Mouse (Mus musculus) embryonic facial prominence, embryonic 10.5 days (tissue): ENCODE measurements around the gene Gm10197. TPM values are rescaled to one million over a fixed set of nuclear protein-coding genes. Genes with fewer than 3 reads are reported as not detected.
A peak's percentile ranks its signal among the peaks of the same experiment; 100 is the strongest.

Experiments used
- DNase-seq: peaks from one replicate; pipeline ENCODE4 v3.0.0-alpha.2; 2017; ENCODE audit warnings: low spot score
- H3K27ac ChIP-seq: fragments of 300-500 bp; sonication (generic); replicated peaks from 2 replicates; pipeline ENCODE4 v1.5.1; 2016; ENCODE audit warnings: mild to moderate bottlenecking
- H3K27me3 ChIP-seq: fragments of 300-500 bp; sonication (generic); replicated peaks from 2 replicates; pipeline ENCODE4 v1.6.1; 2016; ENCODE audit warnings: low read depth, mild to moderate bottlenecking; ENCODE audit not compliant: poor library complexity, severe bottlenecking
- H3K36me3 ChIP-seq: fragments of 300-500 bp; sonication (generic); replicated peaks from 2 replicates; pipeline ENCODE4 v1.6.1; 2016; ENCODE audit warnings: mild to moderate bottlenecking, moderate library complexity
- H3K4me1 ChIP-seq: fragments of 300-500 bp; sonication (generic); 2 replicates; pipeline ENCODE4 v1.6.1; 2016
- H3K4me3 ChIP-seq: fragments of 300-500 bp; sonication (generic); 2 replicates; pipeline ENCODE4 v1.5.1; 2016; ENCODE audit warnings: mild to moderate bottlenecking, moderate library complexity
- H3K9me3 ChIP-seq: fragments of 300-500 bp; sonication (generic); 2 replicates; pipeline ENCODE4 v1.6.1; 2016; ENCODE audit warnings: mild to moderate bottlenecking
- WGBS: fragments of 180-500 bp; shearing (Covaris S2); methylation state at CpG from one replicate; pipeline ENCODE4 v1.1.7; 2016; 5-methylcytosine and 5-hydroxymethylcytosine counted together
- polyA plus RNA-seq: library from polyadenylated mRNA; unstranded; fragments of >200 nt; fragmentation: Nextera tagmentation; extraction: Ambion mirVana; gene quantifications from 2 replicates; pipeline ENCODE4 v1.2.1, GENCODE M21; 2016

Gene Gm10197
- 2.0 and 3.6 TPM in 2 replicates for polyA plus RNA-seq

- 92% methylated on average over 13 of the region's 13 CpGs for WGBS
- Histone ChIP-seq H3K27ac (no peak within 1 kb of the TSS), H3K4me1 (peaks cover 5% of the 10 kb centered on the region), H3K9me3 (no peaks in the 10 kb centered on the region), H3K36me3 (peaks cover 64% of the 10 kb centered on the region), H3K27me3 (no peaks in the 10 kb centered on the region), H3K4me3 (no peak within 1 kb of the TSS)
- no peak for DNase-seq
These were observed at the start of gene Gm10197 for GRCm38 (mm10) chr19:53371666-53372065. Gene Gm10197 (minus strand): TSS chr19:53371766.

DNA sequence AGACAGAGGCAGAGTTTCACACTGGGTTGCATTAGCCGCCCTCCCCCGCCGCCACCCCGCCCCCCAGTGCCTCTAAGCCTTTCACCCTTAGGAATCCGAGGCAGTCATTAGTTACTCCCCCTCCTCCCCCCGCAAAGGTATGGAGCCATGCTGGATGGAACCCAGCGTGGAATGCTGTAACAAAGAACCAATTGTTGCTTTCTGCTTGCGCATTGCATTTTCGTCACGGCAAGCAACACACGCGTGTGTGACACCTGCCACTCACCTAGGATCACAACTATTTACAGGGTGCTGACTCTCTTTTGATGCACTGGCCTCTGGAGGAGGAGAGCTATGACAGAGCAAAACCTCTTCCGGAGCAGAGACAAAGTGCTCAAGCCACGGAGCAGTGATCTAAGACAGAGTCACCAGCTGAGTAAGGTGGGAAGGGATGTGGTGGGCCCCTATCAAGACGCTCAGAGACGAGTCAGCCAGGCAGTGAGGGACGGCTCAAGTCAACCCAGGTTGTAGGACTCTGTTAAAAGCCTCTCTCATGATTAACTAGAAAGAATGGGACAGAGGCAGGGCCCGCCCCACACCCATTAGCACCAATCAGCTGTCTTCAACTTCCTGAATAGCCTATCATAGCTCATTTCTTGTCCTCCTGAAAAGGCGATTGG is 49.5 kb upstream of the Gm10197 start:
- 1% methylated on average over 19 of the region's 19 CpGs for WGBS
- no peaks in the 10 kb centered on the region for H3K9me3 ChIP-seq

DNA sequence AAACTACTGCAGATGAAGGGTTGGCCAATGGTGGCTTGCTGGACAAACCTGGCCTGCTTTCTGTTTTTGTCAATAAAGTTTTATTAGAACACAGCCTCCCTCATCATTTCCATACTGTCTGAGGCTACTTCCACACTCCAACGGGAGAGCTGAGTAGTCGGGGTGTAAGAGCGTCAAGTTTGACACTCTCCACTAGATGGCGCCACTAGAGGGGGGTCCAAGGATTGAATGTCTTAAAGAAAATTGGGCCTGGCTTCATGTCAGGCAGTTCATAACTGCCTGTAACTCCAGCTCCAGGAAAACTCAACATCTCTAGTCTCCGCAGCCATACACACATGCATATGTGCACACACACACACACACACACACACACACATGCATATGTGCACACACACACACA is 48.3 kb upstream of the Gm10197 start:
- no peak overlapping the region for H3K4me3 ChIP-seq
- H3K36me3 ChIP-seq: no peaks in the 10 kb centered on the region
- WGBS: 57% methylated on average over 5 of the region's 5 CpGs

More for the DNA sequence above, 49.5 kb upstream of the Gm10197 start:
- Histone ChIP-seq H3K27ac (peak overlapping the region; percentile 91), H3K4me3 (peak overlapping the region; percentile 60), H3K36me3 (no peaks in the 10 kb centered on the region), H3K4me1 (peaks cover 39% of the 10 kb centered on the region), H3K27me3 (peaks cover 21% of the 10 kb centered on the region; the same call in 1 of the 2 replicates)
- DNase-seq: peak; percentile 86

DNA sequence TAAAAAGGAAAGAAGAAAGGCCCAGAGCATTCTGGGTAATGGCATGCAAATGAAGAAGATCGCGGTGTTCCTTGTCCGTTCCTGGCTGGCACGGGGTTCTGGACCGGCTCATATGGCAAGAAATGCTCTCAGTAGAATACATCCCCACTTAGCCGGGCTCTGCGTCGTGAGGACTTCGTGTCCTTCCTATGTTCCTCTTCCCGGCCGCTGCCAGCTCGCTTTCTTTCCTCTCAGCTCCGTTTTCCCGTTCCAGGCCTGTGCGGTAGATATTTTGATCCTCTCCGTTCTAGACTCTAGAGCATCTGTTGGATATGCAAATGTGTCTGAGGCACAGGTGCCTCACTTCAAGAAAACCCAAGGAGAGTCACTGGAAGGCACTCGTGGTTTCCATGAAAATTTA is 43.6 kb upstream of the Gm10197 start:
- 88% methylated on average over 17 of the region's 17 CpGs for WGBS
- Histone ChIP-seq H3K4me3 (no peak overlapping the region), H3K27me3 (no peaks in the 10 kb centered on the region), H3K9me3 (no peaks in the 10 kb centered on the region), H3K36me3 (no peaks in the 10 kb centered on the region), H3K27ac (no peak overlapping the region), H3K4me1 (peaks cover 37% of the 10 kb centered on the region)
- no peak for DNase-seq

More for the DNA sequence above, 48.3 kb upstream of the Gm10197 start:
- Histone ChIP-seq H3K9me3 (no peaks in the 10 kb centered on the region), H3K4me1 (peaks cover 42% of the 10 kb centered on the region), H3K27ac (no peak overlapping the region), H3K27me3 (peaks cover 21% of the 10 kb centered on the region; the same call in 1 of the 2 replicates)
- DNase-seq: peak; percentile 72

DNA sequence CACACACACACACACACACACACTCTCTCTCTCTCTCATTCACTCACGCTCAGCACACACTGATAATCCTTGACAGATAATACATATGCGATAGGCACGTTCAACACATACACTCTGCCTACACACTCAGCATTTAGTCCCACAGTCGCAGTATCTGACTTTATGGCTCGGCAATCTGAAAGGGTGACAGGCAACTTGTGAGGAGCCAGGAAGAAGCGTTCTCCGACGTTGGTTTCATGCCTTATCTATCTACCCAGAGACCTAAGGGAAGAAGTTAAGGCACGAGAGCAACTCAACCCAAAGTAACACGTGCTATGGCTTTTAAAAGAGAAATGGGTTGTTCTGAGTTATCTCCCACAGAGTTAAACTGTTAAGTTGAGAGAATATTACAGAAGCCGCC is 43.1 kb upstream of the Gm10197 start:
- no peak overlapping the region for H3K27ac ChIP-seq
- H3K9me3 ChIP-seq: no peaks in the 10 kb centered on the region
- no peak for DNase-seq
- peaks cover 43% of the 10 kb centered on the region for H3K4me1 ChIP-seq
- 91% methylated on average over 11 of the region's 11 CpGs for WGBS
- no peaks in the 10 kb centered on the region for H3K36me3 ChIP-seq
- H3K4me3 ChIP-seq: no peak overlapping the region
- no peaks in the 10 kb centered on the region for H3K27me3 ChIP-seq

GRCm38 (mm10) chr19:53413617-53414380 is 42.2 kb upstream of the Gm10197 start:
- peaks cover 44% of the 10 kb centered on the region for H3K4me1 ChIP-seq
- no peaks in the 10 kb centered on the region for H3K36me3 ChIP-seq
- H3K9me3 ChIP-seq: no peaks in the 10 kb centered on the region
- H3K4me3 ChIP-seq: no peak overlapping the region
- H3K27me3 ChIP-seq: no peaks in the 10 kb centered on the region
- DNase-seq: no peak
- no peak overlapping the region for H3K27ac ChIP-seq
- 87% methylated on average over 15 of the region's 15 CpGs for WGBS

GRCm38 (mm10) chr19:53412149-53412848 is 40.7 kb upstream of the Gm10197 start:
- Histone ChIP-seq H3K36me3 (no peaks in the 10 kb centered on the region), H3K27me3 (no peaks in the 10 kb centered on the region), H3K27ac (peak overlapping the region; percentile 85), H3K4me3 (no peak overlapping the region; the same call in 1 of the 2 replicates), H3K9me3 (no peaks in the 10 kb centered on the region), H3K4me1 (peaks cover 44% of the 10 kb centered on the region)
- 2% methylated on average over 6 of the region's 6 CpGs for WGBS
- peak; percentile 46 for DNase-seq

DNA sequence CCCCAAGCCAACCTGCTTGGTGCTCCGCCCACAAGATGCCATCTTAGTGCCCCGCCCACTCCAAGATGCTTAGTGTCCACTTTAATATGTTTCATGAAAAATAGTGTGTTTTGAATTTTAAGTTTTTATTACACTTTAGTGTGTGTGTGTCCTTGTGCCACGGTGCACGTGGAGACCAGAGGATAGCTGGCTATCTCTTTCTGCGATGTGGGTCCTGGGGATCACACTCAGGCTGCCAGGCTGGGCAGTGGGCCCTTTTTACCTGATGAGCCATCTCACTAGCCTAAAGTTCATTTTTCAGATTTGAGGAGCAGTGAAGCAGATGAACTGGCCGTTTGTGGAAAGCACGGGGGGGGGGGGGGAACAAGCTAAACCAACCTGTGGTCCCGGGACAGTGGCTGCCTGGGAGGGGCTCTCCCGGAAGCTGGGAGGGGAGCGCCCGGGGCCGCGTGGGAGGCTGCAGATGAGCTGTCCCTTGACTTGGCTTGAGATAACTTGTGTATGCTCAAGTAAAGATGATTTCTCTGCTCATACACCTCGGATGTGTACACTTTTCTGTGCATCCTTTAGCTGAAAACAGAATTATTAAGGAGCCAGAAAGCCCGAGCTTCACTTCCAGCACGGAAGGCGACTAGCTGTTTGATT is 38.2 kb upstream of the Gm10197 start:
- H3K4me3 ChIP-seq: no peak overlapping the region
- no peaks in the 10 kb centered on the region for H3K36me3 ChIP-seq
- peaks cover 41% of the 10 kb centered on the region for H3K4me1 ChIP-seq
- H3K9me3 ChIP-seq: no peaks in the 10 kb centered on the region
- no peaks in the 10 kb centered on the region for H3K27me3 ChIP-seq
- WGBS: 62% methylated on average over 17 of the region's 17 CpGs
- H3K27ac ChIP-seq: peak overlapping the region; percentile 65
- DNase-seq: no peak

- no peak for DNase-seq
- Histone ChIP-seq H3K36me3 (no peaks in the 10 kb centered on the region), H3K27me3 (no peaks in the 10 kb centered on the region), H3K27ac (no peak overlapping the region), H3K4me1 (peaks cover 37% of the 10 kb centered on the region), H3K9me3 (no peaks in the 10 kb centered on the region), H3K4me3 (no peak overlapping the region)
- 92% methylated on average over 8 of the region's 8 CpGs for WGBS
These were observed 36.8 kb upstream of the Gm10197 start for GRCm38 (mm10) chr19:53408398-53408797.

- WGBS: 76% methylated on average over 2 of the region's 2 CpGs
These were observed 35.8 kb upstream of the Gm10197 start for GRCm38 (mm10) chr19:53407350-53407749.

DNA sequence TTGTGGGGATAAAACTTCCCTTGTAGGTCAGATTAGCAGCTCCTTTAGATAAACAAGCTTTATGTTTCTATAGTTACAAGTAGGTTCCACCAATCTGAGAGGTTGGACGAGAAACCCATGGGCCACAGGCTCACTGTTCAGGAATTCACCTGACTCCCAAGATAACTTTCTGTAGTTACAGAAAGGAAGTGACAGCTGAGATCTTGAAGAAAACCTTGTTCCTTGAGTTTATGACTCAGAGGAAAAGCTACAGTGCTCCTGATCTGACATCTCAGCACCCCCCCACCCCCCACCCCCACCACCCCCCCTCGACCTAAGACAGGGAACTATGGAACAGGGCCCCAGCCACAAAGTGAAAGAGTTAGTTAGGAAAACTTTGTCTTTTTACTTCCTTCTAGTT is 34.2 kb upstream of the Gm10197 start:
- Histone ChIP-seq H3K36me3 (no peaks in the 10 kb centered on the region), H3K4me1 (peaks cover 13% of the 10 kb centered on the region), H3K27ac (no peak overlapping the region), H3K9me3 (no peaks in the 10 kb centered on the region), H3K27me3 (no peaks in the 10 kb centered on the region), H3K4me3 (no peak overlapping the region)
- 67% methylated on average over 2 of the region's 2 CpGs for WGBS
- DNase-seq: no peak

More at GRCm38 (mm10) chr19:53407350-53407749, 35.8 kb upstream of the Gm10197 start:
- no peak overlapping the region for H3K27ac ChIP-seq
- H3K4me3 ChIP-seq: no peak overlapping the region
- H3K27me3 ChIP-seq: no peaks in the 10 kb centered on the region
- peaks cover 28% of the 10 kb centered on the region for H3K4me1 ChIP-seq
- no peak for DNase-seq
- H3K9me3 ChIP-seq: no peaks in the 10 kb centered on the region
- H3K36me3 ChIP-seq: no peaks in the 10 kb centered on the region

DNA sequence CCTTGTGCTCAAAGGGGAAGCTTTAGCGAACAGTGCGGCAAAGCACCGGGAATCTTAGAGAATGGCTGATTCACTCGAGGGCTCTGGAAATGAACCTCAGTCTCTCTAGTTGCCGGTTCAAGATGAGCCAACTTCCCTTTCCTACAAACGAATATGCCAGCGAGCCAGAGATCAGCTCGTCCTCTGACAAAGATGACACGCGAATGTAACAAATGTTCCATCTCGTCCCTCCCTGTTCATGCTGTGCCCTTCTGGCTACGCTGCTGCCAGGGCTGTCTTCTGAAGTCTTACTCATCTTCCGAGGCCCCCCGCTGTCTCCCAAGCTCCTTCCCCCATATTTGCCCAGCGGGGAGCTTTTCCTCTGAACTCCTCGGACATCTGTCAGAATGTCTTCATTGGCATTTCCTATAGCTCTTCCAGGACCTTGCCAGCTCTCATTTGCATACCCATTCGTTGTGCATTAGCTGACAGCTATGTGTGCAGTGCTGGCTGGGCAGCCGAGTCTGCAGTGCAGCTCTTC is 33.3 kb upstream of the Gm10197 start:
- Histone ChIP-seq H3K27me3 (no peaks in the 10 kb centered on the region), H3K36me3 (no peaks in the 10 kb centered on the region), H3K4me3 (no peak overlapping the region), H3K9me3 (no peaks in the 10 kb centered on the region), H3K4me1 (peaks cover 4% of the 10 kb centered on the region; the same call in 1 of the 2 replicates), H3K27ac (no peak overlapping the region)
- 85% methylated on average over 18 of the region's 18 CpGs for WGBS
- DNase-seq: no peak
